13 mouse cellular contexts compared by ENCODE assay signal in genomic region chr9:60592974-60593373, GRCm38 (mm10).
DNase-seq lines count a peak whose midpoint lies in the region; ATAC-seq and TF ChIP-seq lines count a peak whose summit lies in the region.
"Had no signal": no experiment of that assay in that cellular context is flagged by ENCODE, and none has a peak within 500 bp of the region (broad histone marks: within the 10 kb centered on the region; RNA-seq: fewer than 3 reads in every experiment).

No protein-coding gene starts in this region.

- H3K9me3 ChIP-seq in neural tube, embryonic 15.5 days (replicated peaks) = no peaks in the 10 kb centered on the region
- H3K9me3 ChIP-seq: hindbrain, embryonic 12.5 days had no signal

- WGBS in neural tube, embryonic 15.5 days = 80% methylated on average over 6 of the region's 6 CpGs

- no peak overlapping the region for H3K9ac ChIP-seq in neural tube, embryonic 15.5 days (replicated peaks)
- H3K9ac ChIP-seq: forebrain, postnatal 0 days; heart, embryonic 12.5 days; hindbrain, embryonic 12.5 days had no signal

- peaks cover 58% of the 10 kb centered on the region for H3K36me3 ChIP-seq in neural tube, embryonic 15.5 days

- ATAC-seq in neural tube, embryonic 15.5 days (ENCODE audit: low FRiP score) = no peak
- ATAC-seq in megakaryocyte progenitor cell, adult 5-6 weeks (replicated peaks; ENCODE audit: poor library complexity) = no peak
- ATAC-seq: forebrain, postnatal 0 days; Patski had no signal

- no peak for TF ChIP-seq CTCF in layer of hippocampus, adult 2 months (conservative IDR thresholded peaks at IDR 0.05)

- no peak overlapping the region for H3K4me3 ChIP-seq in layer of hippocampus, adult 2 months
- H3K4me3 ChIP-seq in neural tube, embryonic 15.5 days (replicated peaks) = no peak overlapping the region
- H3K4me3 ChIP-seq: heart, embryonic 12.5 days; hindbrain, embryonic 12.5 days had no signal

- peak overlapping the region; percentile 59 for H3K27ac ChIP-seq in layer of hippocampus, adult 2 months
- peak overlapping the region; percentile 63 for H3K27ac ChIP-seq in neural tube, embryonic 15.5 days (replicated peaks)
- H3K27ac ChIP-seq: hindbrain, embryonic 12.5 days; macrophage had no signal

- no peak overlapping the region for H3K4me2 ChIP-seq in neural tube, embryonic 15.5 days
- H3K4me2 ChIP-seq: heart, embryonic 12.5 days; hindbrain, embryonic 12.5 days had no signal

- no peak for DNase-seq in layer of hippocampus, adult 2 months (ENCODE audit: low spot score in 2 of 2)
- no peak for DNase-seq in layer of hippocampus, adult 9-10 months (ENCODE audit: low spot score)
- DNase-seq in cerebellum, adult 11-12 months = peak; percentile 68
- DNase-seq in cerebellum, postnatal 10 days = peak; percentile 36 to 49
- DNase-seq in retina, embryonic 14.5 days (ENCODE audit: low spot score) = no peak
- DNase-seq: adrenal gland, postnatal 10 days had no signal

- no peaks in the 10 kb centered on the region for H3K27me3 ChIP-seq in neural tube, embryonic 15.5 days (replicated peaks)
- H3K27me3 ChIP-seq: heart, embryonic 12.5 days; hindbrain, embryonic 12.5 days; Patski had no signal

- peaks cover 5% of the 10 kb centered on the region; the same call in 1 of the 2 replicates for H3K4me1 ChIP-seq in neural tube, embryonic 15.5 days
- H3K4me1 ChIP-seq: heart, embryonic 12.5 days; hindbrain, embryonic 12.5 days had no signal

Comparison
In these comparisons a context has a peak if more than half of its experiments do, and no peak if none do; other contexts are left out.
1. DNase-seq: peak in cerebellum, adult 11-12 months (single experiment) and cerebellum, postnatal 10 days (2 of 2); none in layer of hippocampus, adult 2 months (0 of 2), layer of hippocampus, adult 9-10 months (single experiment) and retina, embryonic 14.5 days (single experiment).